Mouse (Mus musculus): ENCODE data around the gene Aldh3a1.

GRCm38 (mm10) chr11:61234174-61234573 is 26.8 kb downstream of the Aldh3a1 start:
- no peak for TF ChIP-seq EP300 (IDR thresholded peaks at IDR 0.05; ENCODE audit: insufficient read depth, low read depth, low read length)
- no peak for TF ChIP-seq CTCF (IDR thresholded peaks at IDR 0.05; ENCODE audit: low read depth, low read length)
